Mouse (Mus musculus) E14TG2a.4 (cell line): ENCODE measurements at regions not wholly inside any gene's neighbourhood (a gene's known extent, or its start where the extent isn't known, plus 50 kb on each side); places are given as distances from the start of the nearest gene placed in this dataset.
A peak's percentile ranks its signal among the peaks of the same experiment; 100 is the strongest.

Experiments used
- H3K27me3 ChIP-seq: 2 replicates; pipeline ENCODE4 v1.6.1; 2014; ENCODE audit warnings: low read length, control low read depth; ENCODE audit not compliant: insufficient read depth
- H3K36me3 ChIP-seq: 2 replicates; pipeline ENCODE4 v1.6.1; 2014; ENCODE audit warnings: low read length, control low read depth; ENCODE audit not compliant: insufficient read depth
- H3K4me1 ChIP-seq: replicated peaks from 2 replicates; pipeline ENCODE4 v1.6.1; 2014; ENCODE audit warnings: low read depth, low read length, control low read depth
- H3K4me3 ChIP-seq: replicated peaks from 2 replicates; pipeline ENCODE4 v1.5.1; 2014; ENCODE audit warnings: mild to moderate bottlenecking, low read length
- H3K9me3 ChIP-seq: 2 replicates; pipeline ENCODE4 v1.6.1; 2014; ENCODE audit warnings: low read length, control low read depth
- CTCF ChIP-seq: conservative IDR thresholded peaks from 2 replicates; pipeline ENCODE4 v1.5.1; 2014; ENCODE audit warnings: low read length
- NANOG ChIP-seq: IDR thresholded peaks from 2 replicates; pipeline ENCODE4 v1.6.1; 2014; ENCODE audit warnings: borderline replicate concordance, low read length, mixed read lengths
- POU5F1 ChIP-seq: IDR thresholded peaks from 2 replicates; pipeline ENCODE4 v1.6.1; 2014; ENCODE audit warnings: low read length, borderline replicate concordance

DNA sequence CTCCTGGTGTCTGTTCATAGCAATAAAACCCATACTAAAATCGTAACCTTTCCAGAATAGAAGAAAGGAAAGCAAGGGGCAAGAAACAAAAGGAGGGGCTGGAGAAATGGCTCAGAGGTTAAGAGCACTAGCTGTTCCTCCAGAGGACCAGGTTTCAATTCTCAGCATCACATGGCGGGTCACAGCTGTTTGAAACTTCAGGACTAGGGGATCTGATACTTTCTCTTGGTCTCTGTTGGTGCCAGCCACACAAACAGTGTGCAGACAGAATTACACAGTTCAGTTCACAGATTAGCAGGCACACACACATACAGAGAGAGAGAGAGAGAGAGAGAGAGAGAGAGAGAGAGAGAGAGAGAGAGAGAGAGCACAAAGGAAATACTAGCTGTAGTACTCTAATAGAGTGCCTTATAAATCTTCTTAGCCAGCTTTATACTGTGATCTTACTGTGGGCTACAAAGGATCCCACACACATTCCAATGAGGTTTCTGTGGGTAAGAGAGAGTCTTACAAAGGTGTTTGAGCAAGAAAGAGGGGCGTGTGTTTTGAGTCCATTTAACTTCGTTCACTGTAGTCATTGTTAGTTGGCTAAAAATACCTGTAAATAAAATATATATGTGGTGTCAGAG lies 89.2 kb upstream of the Cops8 start:
- no peaks in the 10 kb centered on the region for H3K36me3 ChIP-seq
- H3K4me3 ChIP-seq = no peak overlapping the region
- H3K4me1 ChIP-seq = peaks cover 14% of the 10 kb centered on the region
- peaks cover 7% of the 10 kb centered on the region; the same call in 1 of the 2 replicates for H3K27me3 ChIP-seq
- 0 out of 2 replicates have a peak, but pooled peaks cover 3% of the 10 kb centered on the region for H3K9me3 ChIP-seq
- TF ChIP-seq CTCF = no peak
- TF ChIP-seq NANOG = no peak
- TF ChIP-seq POU5F1 = no peak

DNA sequence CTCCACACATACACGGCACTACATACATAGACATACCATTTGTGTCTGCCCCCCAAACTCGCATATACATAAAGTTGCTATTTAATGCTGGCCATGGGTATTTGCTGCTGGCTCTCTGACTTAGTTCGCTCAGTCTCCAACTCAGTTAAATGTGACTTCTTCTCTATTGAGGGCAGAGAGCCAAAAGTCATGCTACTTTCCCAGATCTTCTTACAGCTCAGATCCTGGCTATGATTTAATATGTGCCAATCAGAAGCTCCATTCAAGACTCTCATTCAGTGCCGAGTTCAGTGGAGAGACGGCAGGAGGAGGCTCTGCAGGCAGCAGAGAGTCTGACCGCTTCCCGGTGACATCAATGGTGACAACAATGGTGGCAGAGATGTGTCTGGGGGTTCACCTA lies 88.6 kb upstream of the Cops8 start:
- Histone ChIP-seq H3K9me3 (0 out of 2 replicates have a peak, but pooled peaks cover 3% of the 10 kb centered on the region), H3K36me3 (no peaks in the 10 kb centered on the region), H3K4me1 (peaks cover 21% of the 10 kb centered on the region), H3K4me3 (no peak overlapping the region), H3K27me3 (peaks cover 7% of the 10 kb centered on the region; the same call in 1 of the 2 replicates)
- no peak for TF ChIP-seq NANOG
- no peak for TF ChIP-seq CTCF
- TF ChIP-seq POU5F1 = no peak

DNA sequence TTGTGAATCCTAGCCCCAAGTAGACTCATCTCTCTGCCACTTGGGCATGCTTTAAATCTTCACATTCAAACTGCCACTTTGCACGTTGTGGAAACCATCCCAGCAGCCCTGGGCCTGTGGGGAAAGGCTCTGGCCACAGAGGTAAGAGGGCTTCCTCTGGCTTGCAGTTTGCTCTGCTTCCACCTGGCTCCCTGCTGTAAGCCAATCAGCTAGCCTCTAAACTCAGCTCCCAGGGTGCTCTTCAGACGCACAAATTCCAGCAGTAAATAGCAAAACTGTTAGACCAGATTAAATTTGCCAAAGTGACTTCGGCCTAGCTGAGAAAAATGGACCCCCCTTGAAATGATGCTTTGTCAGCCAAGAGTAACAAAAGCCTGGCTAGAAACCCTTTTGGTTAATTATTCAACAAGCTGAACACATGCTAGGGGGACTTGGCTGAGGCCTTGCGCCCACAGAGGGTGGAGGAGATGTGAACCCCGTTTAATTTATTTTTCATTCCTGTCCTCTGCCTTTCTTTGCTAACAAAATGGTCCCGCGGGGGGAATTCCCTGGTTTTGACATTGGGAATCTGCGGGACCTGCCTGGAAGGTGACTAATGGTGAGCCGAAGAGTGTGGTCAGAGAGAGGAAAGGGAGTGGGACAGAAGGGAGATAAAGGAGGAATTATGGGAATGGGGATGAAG lies 84.1 kb upstream of the Cops8 start:
- Histone ChIP-seq H3K36me3 (no peaks in the 10 kb centered on the region), H3K4me1 (peaks cover 53% of the 10 kb centered on the region), H3K9me3 (no peaks in the 10 kb centered on the region), H3K27me3 (peaks cover 5% of the 10 kb centered on the region; the same call in 1 of the 2 replicates), H3K4me3 (peak overlapping the region; percentile 48)
- no peak for TF ChIP-seq POU5F1
- TF ChIP-seq CTCF = no peak
- no peak for TF ChIP-seq NANOG

DNA sequence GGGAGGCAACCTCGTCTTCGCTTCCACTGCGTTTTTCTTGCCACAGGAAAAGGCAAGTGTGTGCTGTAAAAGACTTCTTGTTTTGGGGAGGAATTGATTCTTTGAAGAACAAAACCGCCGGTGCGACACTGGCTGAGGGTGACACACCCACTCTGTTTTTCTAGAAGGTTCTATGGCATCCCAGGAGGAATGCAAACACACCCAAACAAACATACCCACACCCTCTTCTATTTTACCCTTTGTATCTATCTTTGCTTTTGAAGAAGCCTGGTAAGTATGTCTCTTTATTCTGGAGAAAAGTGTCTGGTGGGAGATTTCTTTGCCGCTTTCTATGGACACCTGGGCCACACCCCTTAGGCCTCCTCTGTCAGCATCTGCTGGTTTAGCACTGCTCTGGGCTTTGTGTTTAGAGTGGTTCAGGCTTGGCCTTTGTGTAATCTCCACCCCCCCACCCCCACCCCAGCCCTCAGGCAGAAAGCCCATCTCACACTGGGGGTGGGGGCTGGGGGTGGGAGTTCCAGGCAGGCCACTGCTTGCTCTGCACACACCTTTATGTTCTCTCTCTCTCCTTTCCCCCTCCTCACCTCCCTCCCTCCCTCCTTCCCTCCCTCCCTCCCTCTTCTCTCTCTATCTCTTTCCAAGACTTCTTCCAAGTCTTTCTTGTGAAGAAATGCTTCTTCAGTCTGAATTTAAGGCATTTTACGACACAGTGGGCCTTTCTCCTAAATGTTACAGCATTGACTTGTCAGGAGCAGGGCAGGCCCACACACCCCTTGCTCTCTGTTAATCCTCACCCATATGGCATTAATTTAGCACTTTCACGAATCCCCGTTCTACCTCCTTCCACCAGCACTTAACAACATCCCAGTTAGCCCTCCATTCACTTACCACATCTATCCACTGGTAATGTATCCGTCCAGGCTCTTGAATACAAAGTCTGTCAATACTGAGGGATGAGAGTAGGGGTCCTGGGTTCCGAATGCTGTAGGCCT lies 83.2 kb upstream of the Cops8 start:
- Histone ChIP-seq H3K4me3 (peak overlapping the region; percentile 48), H3K9me3 (no peaks in the 10 kb centered on the region), H3K4me1 (peaks cover 62% of the 10 kb centered on the region), H3K36me3 (no peaks in the 10 kb centered on the region), H3K27me3 (peaks cover 5% of the 10 kb centered on the region; the same call in 1 of the 2 replicates)
- TF ChIP-seq POU5F1 (no peak), CTCF (no peak), NANOG (no peak)

DNA sequence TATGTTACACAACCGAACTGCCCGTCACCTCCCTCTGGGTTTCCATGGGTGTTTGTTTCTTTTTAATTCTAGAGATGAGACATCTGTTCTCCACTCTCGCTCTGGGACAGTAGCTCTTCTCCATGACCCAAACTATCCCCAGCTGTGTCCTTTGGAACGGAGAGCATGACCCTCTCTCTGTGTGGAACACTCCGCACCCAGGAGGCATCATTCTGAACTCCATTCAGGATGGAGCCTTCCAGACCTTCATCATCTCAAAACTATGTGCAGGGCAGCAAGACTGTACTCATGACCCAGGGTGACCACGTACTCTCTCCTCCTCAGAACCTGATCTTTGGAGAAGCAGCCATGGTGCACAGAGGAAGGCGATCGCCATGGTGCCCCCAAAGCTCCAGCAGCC lies 80.5 kb upstream of the Cops8 start:
- no peaks in the 10 kb centered on the region for H3K36me3 ChIP-seq
- peaks cover 79% of the 10 kb centered on the region for H3K4me1 ChIP-seq
- H3K27me3 ChIP-seq = peaks cover 5% of the 10 kb centered on the region; the same call in 1 of the 2 replicates
- no peaks in the 10 kb centered on the region for H3K9me3 ChIP-seq
- H3K4me3 ChIP-seq = no peak overlapping the region
- TF ChIP-seq NANOG = no peak
- TF ChIP-seq CTCF = no peak
- no peak for TF ChIP-seq POU5F1

DNA sequence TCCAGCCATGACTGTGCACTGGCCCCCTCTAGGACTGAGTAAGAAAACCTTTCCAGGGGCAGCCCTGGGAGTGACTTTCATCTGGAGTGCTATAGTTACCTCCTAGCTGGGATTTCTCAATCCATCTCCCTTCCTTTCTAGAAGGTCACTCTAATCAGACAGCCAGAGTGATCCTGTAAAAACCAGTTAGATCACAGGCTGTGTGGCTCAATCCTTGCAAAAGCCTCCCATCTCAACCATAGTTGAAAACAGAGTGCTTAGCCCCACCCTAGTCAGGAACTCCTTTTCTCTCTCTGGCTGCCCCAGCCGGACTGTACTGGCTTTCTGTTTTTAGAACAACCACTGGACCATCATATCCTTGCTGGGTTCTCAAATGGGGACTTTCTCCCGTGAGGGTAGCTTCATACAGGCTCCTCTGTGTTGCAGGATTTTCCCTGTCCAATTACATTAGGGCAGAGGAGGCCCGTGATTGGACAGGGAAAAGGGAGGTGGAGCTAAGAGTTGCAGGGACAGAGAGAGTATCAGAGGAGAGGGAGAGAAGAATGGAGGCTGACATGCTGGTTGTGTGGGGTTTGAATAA lies 78.0 kb upstream of the Cops8 start:
- Histone ChIP-seq H3K36me3 (no peaks in the 10 kb centered on the region), H3K4me1 (peaks cover 69% of the 10 kb centered on the region), H3K4me3 (no peak overlapping the region), H3K9me3 (peaks cover 5% of the 10 kb centered on the region), H3K27me3 (peaks cover 5% of the 10 kb centered on the region; the same call in 1 of the 2 replicates)
- TF ChIP-seq POU5F1 (no peak), CTCF (no peak), NANOG (no peak)

DNA sequence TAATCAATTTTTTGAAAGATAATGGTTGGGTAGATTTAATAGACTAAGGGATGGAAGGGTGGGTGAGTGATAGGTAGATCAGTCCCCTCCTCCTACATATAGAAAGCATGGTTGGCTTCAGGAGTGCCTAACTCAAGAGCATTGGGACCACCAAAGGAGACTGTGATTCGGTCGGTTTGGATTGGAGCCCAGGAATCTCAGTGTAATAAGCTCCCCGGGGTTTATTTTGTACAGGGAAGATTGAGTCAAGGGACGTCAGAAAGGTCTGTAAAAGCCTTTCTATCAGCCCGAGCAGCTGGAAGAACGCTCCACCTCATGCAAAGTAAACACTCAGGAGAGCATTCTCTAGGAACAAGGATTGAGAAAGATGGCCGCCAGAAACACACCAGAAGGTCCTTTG lies 76.5 kb upstream of the Cops8 start:
- Histone ChIP-seq H3K36me3 (no peaks in the 10 kb centered on the region), H3K27me3 (no peaks in the 10 kb centered on the region), H3K4me3 (no peak overlapping the region), H3K9me3 (peaks cover 8% of the 10 kb centered on the region), H3K4me1 (peaks cover 53% of the 10 kb centered on the region)
- TF ChIP-seq CTCF = no peak
- no peak for TF ChIP-seq POU5F1
- no peak for TF ChIP-seq NANOG
